Mouse (Mus musculus): ENCODE data around the gene Rpn2. TPM values are rescaled to one million over a fixed set of nuclear protein-coding genes. Genes with fewer than 3 reads are reported as not detected.

The Rpn2 gene
- total RNA-seq, 2 experiments from 2014 or later, result 131 to 136 TPM

GRCm38 (mm10) chr2:157353183-157353582 is 74.4 kb downstream of the Rpn2 start:
- no peak for DNase-seq

GRCm38 (mm10) chr2:157354106-157354505 is 75.3 kb downstream of the Rpn2 start:
- no peak for DNase-seq

DNA sequence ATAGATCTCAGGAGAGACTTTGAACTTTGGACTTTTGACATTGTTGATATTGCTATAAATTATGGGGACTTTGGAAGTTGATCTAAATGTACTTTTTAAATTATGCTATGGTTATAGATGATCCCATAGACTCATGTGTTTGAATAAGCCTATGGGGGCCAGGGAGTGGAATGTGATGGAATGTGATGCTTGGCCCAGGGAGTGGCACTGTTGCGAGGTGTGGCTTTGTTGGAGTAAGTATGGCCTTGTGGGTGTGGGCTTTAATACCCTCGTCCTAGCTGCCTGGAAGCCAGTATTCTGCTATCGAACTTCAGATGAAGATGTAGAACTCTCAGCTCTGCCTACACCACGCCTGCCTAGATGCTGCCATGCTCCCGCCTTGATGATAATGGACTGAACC is 81.2 kb downstream of the Rpn2 start:
- no peak for DNase-seq

DNA sequence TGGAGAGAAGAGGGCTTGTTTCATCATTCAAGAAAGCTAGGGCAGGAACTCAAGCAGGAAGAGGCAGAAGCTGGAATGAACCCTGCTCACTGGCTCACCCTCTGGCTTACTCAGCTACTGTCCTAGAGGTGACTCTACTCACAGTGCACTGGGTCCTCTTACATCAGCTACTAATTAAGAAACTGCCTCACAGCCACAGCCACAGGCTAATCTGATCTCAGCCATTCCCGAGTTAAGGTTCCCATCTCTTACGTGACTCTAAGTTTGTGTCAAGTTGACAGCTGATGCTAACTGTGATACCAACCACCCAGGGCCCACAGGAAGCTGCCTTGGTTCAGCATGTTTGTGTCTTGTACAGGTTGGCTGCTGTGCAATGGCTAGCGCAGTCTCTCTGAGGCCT is 84.2 kb downstream of the Rpn2 start:
- DNase-seq, result no peak

GRCm38 (mm10) chr2:157366762-157367161 is 87.9 kb downstream of the Rpn2 start:
- no peak for DNase-seq

GRCm38 (mm10) chr2:157367184-157367893 is 88.5 kb downstream of the Rpn2 start, which contains the start of gene Manbal:
Gene Manbal (plus strand): TSS chr2:157367594.
- DNase-seq, result peak; percentile 93 to 97

DNA sequence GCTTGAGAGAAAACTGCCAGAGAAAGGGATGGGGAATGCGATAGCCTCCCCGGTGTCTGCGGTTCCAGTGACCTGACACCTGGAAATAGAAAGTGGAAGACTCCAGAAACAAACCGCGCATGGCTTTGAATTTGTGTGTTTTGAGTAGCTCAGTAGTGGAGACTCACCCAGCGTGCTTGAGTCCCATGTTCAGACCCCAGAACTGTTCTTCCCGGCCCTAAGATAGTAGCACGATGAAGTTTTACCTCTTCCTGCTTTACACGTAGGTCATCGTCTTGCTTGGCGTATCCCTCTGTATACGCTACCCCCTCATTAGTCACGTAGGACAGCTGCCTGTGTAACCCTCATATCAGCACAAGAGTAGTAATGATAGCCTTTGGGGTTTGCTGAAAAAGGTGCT is 89.2 kb downstream of the Rpn2 start:
- DNase-seq, result no peak

- no peak for DNase-seq
Measured at GRCm38 (mm10) chr2:157371696-157372095, 92.9 kb downstream of the Rpn2 start.

DNA sequence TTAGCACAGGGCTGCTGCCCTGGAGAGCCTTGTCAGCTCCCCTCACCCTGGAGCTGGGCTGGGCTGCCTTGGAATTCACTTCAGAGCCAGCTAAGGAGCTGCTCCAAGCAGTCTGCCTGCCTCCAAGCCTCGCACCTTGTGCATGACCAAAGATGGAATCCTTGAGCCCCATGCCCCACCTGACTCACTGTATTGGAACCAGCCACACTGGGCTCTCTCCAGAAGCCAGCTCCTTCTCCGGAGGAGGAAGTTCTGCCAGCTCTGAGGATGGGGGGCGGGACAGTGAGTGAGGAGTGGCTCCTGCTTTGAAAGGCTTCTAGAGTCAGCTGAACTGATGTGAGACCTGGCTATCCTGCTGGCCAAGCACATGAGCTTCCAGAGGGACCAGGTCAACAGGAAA is 94.9 kb downstream of the Rpn2 start:
- DNase-seq, result no peak

- no peak for DNase-seq
Measured at GRCm38 (mm10) chr2:157375051-157375450, 96.2 kb downstream of the Rpn2 start.

Other genes starting within 250 kb of the Rpn2 start
- gene Soga1, start 199.8 kb upstream of the Rpn2 start, total RNA-seq (2021), result 10 to 100 TPM; 37.4 to 37.6 TPM
- not detected for gene Tldc2, start 192.0 kb upstream of the Rpn2 start, total RNA-seq (2021)
- 10 to 100 TPM; 15.8 to 16.0 TPM for gene Samhd1, start 143.8 kb upstream of the Rpn2 start, total RNA-seq (2021)
- 1 to 10 TPM; 1.7 to 1.8 TPM for gene Rbl1, start 74.5 kb upstream of the Rpn2 start, total RNA-seq (2021)
- 1 to 10 TPM in 1 of 2 experiments, under 1 TPM in 1; 0.75 to 1.0 TPM for gene Mroh8, start 532 bp downstream of the Rpn2 start, total RNA-seq (2021)
- gene Ghrh, start 68.5 kb downstream of the Rpn2 start, total RNA-seq (2021), result not detected
- 10 to 100 TPM; 53.6 to 60.9 TPM for gene Manbal, start 88.6 kb downstream of the Rpn2 start, total RNA-seq (2021)
- 100 to 1,000 TPM; 154 to 160 TPM for gene Src, start 139.4 kb downstream of the Rpn2 start, total RNA-seq (2021)